Mouse (Mus musculus): ENCODE results near the gene Zbtb9. TPM values are rescaled to one million over a fixed set of nuclear protein-coding genes. Genes with fewer than 3 reads are reported as not detected.

Gene Zbtb9
- total and polyA plus RNA-seq, 3 experiments: 10.7 to 13.4 TPM; not detected in 1

DNA sequence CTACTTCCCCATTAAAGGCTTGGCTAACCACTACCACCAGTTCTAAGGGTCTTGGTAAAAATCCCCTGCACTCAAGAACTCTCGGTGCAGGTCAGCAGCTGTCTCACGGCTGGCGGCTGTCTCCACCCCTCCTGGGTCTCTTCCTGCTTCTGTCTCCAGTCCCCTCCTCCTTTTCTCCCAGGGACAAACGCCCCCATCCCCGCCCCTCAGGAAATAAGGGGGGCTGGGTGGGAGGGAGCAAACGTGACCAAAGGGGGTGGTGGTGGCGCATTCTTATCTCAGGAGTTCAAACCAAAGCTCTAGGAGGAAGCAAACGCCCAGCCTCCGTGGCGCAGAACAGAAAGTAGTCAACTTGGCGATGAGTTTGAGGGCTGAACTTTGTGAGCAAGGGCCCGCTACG lies 83.2 kb downstream of the Zbtb9 start (continued):
- TF ChIP-seq CHD2 (IDR thresholded peaks at IDR 0.05; ENCODE audit: low read length) (no peak), TAL1 (IDR thresholded peaks at IDR 0.05; ENCODE audit: low read length) (no peak), MXI1 (IDR thresholded peaks at IDR 0.05; ENCODE audit: low read depth, low read length) (peak; percentile 83), SIN3A (IDR thresholded peaks at IDR 0.05; ENCODE audit: low read length) (peak; percentile 77), USF1 (IDR thresholded peaks at IDR 0.05; ENCODE audit: low read depth, low read length) (peak; percentile 71), EP300 (IDR thresholded peaks at IDR 0.05; ENCODE audit: low read depth in 1 of 2, low read length in 2 of 2) (peak in 1 of 2 experiments; percentile 63; a peak in 2 of 4 replicates), POLR2A (IDR thresholded peaks at IDR 0.05; ENCODE audit: control insufficient read depth in 1 of 2, insufficient read depth in 1 of 2, low read depth in 1 of 2, low read length in 2 of 2, poor library complexity in 1 of 2) (peak in 1 of 2 experiments; percentile 64; a peak in 2 of 4 replicates), TCF12 (IDR thresholded peaks at IDR 0.05; ENCODE audit: low read depth, low read length) (peak; percentile 59), RAD21 (IDR thresholded peaks at IDR 0.05; ENCODE audit: low read depth, low read length) (no peak), NRF1 (IDR thresholded peaks at IDR 0.05; ENCODE audit: insufficient read depth, low read depth, low read length, poor library complexity, severe bottlenecking) (no peak), E2F4 (IDR thresholded peaks at IDR 0.05; ENCODE audit: borderline replicate concordance, low read depth, low read length) (no peak)

- peak within 1 kb of the TSS; percentile 76 for H3K9ac ChIP-seq (ENCODE audit: control insufficient read depth, low read depth, low read length, poor library complexity, severe bottlenecking)
- TF ChIP-seq SMC3 (IDR thresholded peaks at IDR 0.05; ENCODE audit: low read depth, low read length) (no peak), ELF1 (IDR thresholded peaks at IDR 0.05; ENCODE audit: low read depth, low read length) (peak; percentile 75), ZC3H11A (IDR thresholded peaks at IDR 0.05; ENCODE audit: low read depth, low read length) (no peak), MXI1 (IDR thresholded peaks at IDR 0.05; ENCODE audit: low read depth, low read length) (peak; percentile 92), MEF2A (IDR thresholded peaks at IDR 0.05; ENCODE audit: extremely low read depth, insufficient replicate concordance, low read depth, low read length, poor library complexity, severe bottlenecking) (no peak), JUND (IDR thresholded peaks at IDR 0.05; ENCODE audit: low read depth, low read length) (no peak), CHD2 (IDR thresholded peaks at IDR 0.05; ENCODE audit: low read length) (no peak), ZMIZ1 (IDR thresholded peaks at IDR 0.05; ENCODE audit: low read depth, low read length) (no peak), CTCF (IDR thresholded peaks at IDR 0.05 in 2 of 3, conservative IDR thresholded peaks at IDR 0.05 in 1 of 3; ENCODE audit: control insufficient read depth in 1 of 3, insufficient read depth in 1 of 3, low read depth in 2 of 3, low read length in 3 of 3, poor library complexity in 1 of 3, severe bottlenecking in 1 of 3) (no peak), KAT2A (conservative IDR thresholded peaks at IDR 0.05; ENCODE audit: low read depth, low read length) (no peak), USF1 (IDR thresholded peaks at IDR 0.05; ENCODE audit: low read depth, low read length) (peak; percentile 62), EP300 (IDR thresholded peaks at IDR 0.05; ENCODE audit: low read depth in 1 of 2, low read length in 2 of 2) (no peak), TBP (IDR thresholded peaks at IDR 0.05; ENCODE audit: low read depth, low read length) (no peak), MYB (IDR thresholded peaks at IDR 0.05; ENCODE audit: low read depth, low read length) (no peak), GABPA (IDR thresholded peaks at IDR 0.05; ENCODE audit: low read depth, low read length) (no peak), POLR2AphosphoS2 (IDR thresholded peaks at IDR 0.05; ENCODE audit: low read length) (no peak; the same call in 1 of the 2 replicates), POLR2A (IDR thresholded peaks at IDR 0.05; ENCODE audit: control insufficient read depth in 1 of 2, insufficient read depth in 1 of 2, low read depth in 1 of 2, low read length in 2 of 2, poor library complexity in 1 of 2) (peak; percentile 58 to 59; a peak in 3 of 4 replicates), NELFE (IDR thresholded peaks at IDR 0.05; ENCODE audit: low read depth, low read length) (peak; percentile 57), ETS1 (IDR thresholded peaks at IDR 0.05; ENCODE audit: low read depth, low read length) (no peak), HCFC1 (IDR thresholded peaks at IDR 0.05; ENCODE audit: low read depth, low read length) (no peak), MYC (IDR thresholded peaks at IDR 0.05; ENCODE audit: low read depth, low read length) (0 out of 2 replicates have a peak, but pooled peaks have one; percentile 39), CHD1 (IDR thresholded peaks at IDR 0.05; ENCODE audit: low read depth, low read length) (no peak), GATA1 (IDR thresholded peaks at IDR 0.05; ENCODE audit: low read depth, low read length) (no peak), BHLHE40 (IDR thresholded peaks at IDR 0.05; ENCODE audit: borderline replicate concordance, low read depth, low read length) (no peak; the same call in 1 of the 2 replicates), USF2 (IDR thresholded peaks at IDR 0.05; ENCODE audit: borderline replicate concordance in 1 of 2, insufficient read depth in 1 of 2, low read depth in 1 of 2, low read length in 2 of 2) (no peak), UBTF (IDR thresholded peaks at IDR 0.05; ENCODE audit: borderline replicate concordance, insufficient read depth, low read depth, low read length) (0 out of 2 replicates have a peak, but pooled peaks have one; percentile 53), SIN3A (IDR thresholded peaks at IDR 0.05; ENCODE audit: low read length) (no peak)
These were observed 84.0 kb downstream of the Zbtb9 start, which contains the start of gene Itpr3 for GRCm38 (mm10) chr17:27056812-27057516. Gene Itpr3 (plus strand): TSS chr17:27057304.

More at GRCm38 (mm10) chr17:27056812-27057516, 84.0 kb downstream of the Zbtb9 start, which contains the start of gene Itpr3:
- DNase-seq (ENCODE audit: low read depth, low spot score): peak; percentile 91
- Histone ChIP-seq H3K4me1 (ENCODE audit: control insufficient read depth in 1 of 2, insufficient read depth in 2 of 2, low read length in 2 of 2) (peaks cover 4 to 12% of the 10 kb centered on the region in 2 experiments; a peak in 3 of 4 replicates), H3K27ac (ENCODE audit: control insufficient read depth, low read depth, low read length) (peak within 1 kb of the TSS; percentile 72), H3K36me3 (ENCODE audit: control insufficient read depth in 1 of 2, insufficient read depth in 2 of 2, low read length in 2 of 2) (peaks cover 0 to 8% of the 10 kb centered on the region in 2 experiments; a peak in 2 of 4 replicates), H3K79me2 (ENCODE audit: control insufficient read depth, insufficient read depth, low read length, poor library complexity) (peaks cover 5% of the 10 kb centered on the region), H3K27me3 (ENCODE audit: control insufficient read depth in 1 of 2, insufficient read depth in 2 of 2, low read length in 2 of 2) (no peaks in the 10 kb centered on the region), H3K4me3 (ENCODE audit: control insufficient read depth in 1 of 2, insufficient read depth in 1 of 2, low read depth in 2 of 2, low read length in 2 of 2) (peak within 1 kb of the TSS; percentile 56 to 96), H3K9me3 (replicated peaks; ENCODE audit: insufficient read depth, low read length) (no peaks in the 10 kb centered on the region)
